ENCODE assay signal across 16 mouse cellular contexts in the genomic region with DNA sequence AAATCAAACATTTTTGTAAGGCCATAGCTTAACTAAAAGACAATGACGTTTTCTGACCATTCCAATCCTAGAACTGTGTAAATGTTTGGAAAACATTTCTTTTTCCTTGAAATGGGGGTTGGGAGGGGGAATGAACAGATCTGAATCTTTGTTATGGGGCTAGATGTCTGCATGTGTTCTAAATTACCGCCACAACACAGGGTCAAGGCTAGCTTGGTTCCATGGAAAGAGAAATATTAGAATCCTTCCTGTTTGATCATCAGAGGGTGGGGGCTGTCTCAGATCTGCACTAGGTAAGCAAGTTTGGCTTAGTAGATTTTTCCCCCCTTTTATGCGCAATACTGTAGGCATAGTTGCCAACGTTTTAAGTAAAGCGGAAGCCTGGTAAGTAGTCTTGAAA.
DNase-seq lines count a peak whose midpoint lies in the region; ATAC-seq and TF ChIP-seq lines count a peak whose summit lies in the region.
"Had no signal": no experiment of that assay in that cellular context is flagged by ENCODE, and none has a peak within 500 bp of the region (broad histone marks: within the 10 kb centered on the region; RNA-seq: fewer than 3 reads in every experiment).

No protein-coding gene starts in this region.

- ATAC-seq in hindbrain, embryonic 15.5 days (ENCODE audit: low FRiP score, low read depth), result no peak
- ATAC-seq in hindbrain, embryonic 11.5 days (ENCODE audit: low FRiP score), result no peak
- no peak for ATAC-seq in lung, embryonic 15.5 days (ENCODE audit: borderline replicate concordance, extremely low read depth, low FRiP score, low TSS enrichment)
- no peak for ATAC-seq in embryonic facial prominence, embryonic 15.5 days (ENCODE audit: insufficient number of reproducible peaks, low FRiP score, low TSS enrichment, low read depth)

- DNase-seq in embryo, embryonic 10.5 days (ENCODE audit: low spot score), result peak; percentile 41
- no peak for DNase-seq in embryo, embryonic 9.5 days (ENCODE audit: extremely low spot score)
- no peak for DNase-seq in hindbrain, embryonic 11.5 days (ENCODE audit: low spot score)
- no peak for DNase-seq in lung, adult 2 months
- DNase-seq in frontal cortex, adult 2 months (ENCODE audit: extremely low spot score in 1 of 2, low spot score in 1 of 2), result no peak
- DNase-seq: cerebellum, adult 2 months; kidney, postnatal 10 days; lung, postnatal 4 days; thymus, postnatal 14 days had no signal

- peaks cover 7% of the 10 kb centered on the region for H3K27me3 ChIP-seq in hindbrain, embryonic 15.5 days
- H3K27me3 ChIP-seq in hindbrain, embryonic 11.5 days (ENCODE audit: control insufficient read depth, insufficient read depth, low read length), result peaks cover 18% of the 10 kb centered on the region
- peaks cover 28% of the 10 kb centered on the region for H3K27me3 ChIP-seq in lung, embryonic 15.5 days
- no peaks in the 10 kb centered on the region for H3K27me3 ChIP-seq in embryonic facial prominence, embryonic 15.5 days
- H3K27me3 ChIP-seq: Patski had no signal

- no peak overlapping the region for H3K4me3 ChIP-seq in hindbrain, embryonic 15.5 days
- no peak overlapping the region for H3K4me3 ChIP-seq in hindbrain, embryonic 11.5 days (ENCODE audit: low read depth, low read length)
- H3K4me3 ChIP-seq in lung, embryonic 15.5 days, result no peak overlapping the region; the same call in 1 of the 2 replicates
- H3K4me3 ChIP-seq in lung, adult 2 months (replicated peaks; ENCODE audit: extremely low read depth, low read depth, low read length), result no peak overlapping the region
- no peak overlapping the region for H3K4me3 ChIP-seq in embryonic facial prominence, embryonic 15.5 days (replicated peaks)

- no peaks in the 10 kb centered on the region for H3K36me3 ChIP-seq in hindbrain, embryonic 15.5 days
- no peaks in the 10 kb centered on the region for H3K36me3 ChIP-seq in hindbrain, embryonic 11.5 days (ENCODE audit: control insufficient read depth, insufficient read depth, low read length)
- no peaks in the 10 kb centered on the region for H3K36me3 ChIP-seq in lung, embryonic 15.5 days
- no peaks in the 10 kb centered on the region for H3K36me3 ChIP-seq in embryonic facial prominence, embryonic 15.5 days
- H3K36me3 ChIP-seq: heart, embryonic 12.5 days; neural tube, embryonic 13.5 days had no signal

- H3K9me3 ChIP-seq in hindbrain, embryonic 15.5 days, result no peaks in the 10 kb centered on the region
- no peaks in the 10 kb centered on the region for H3K9me3 ChIP-seq in hindbrain, embryonic 11.5 days (ENCODE audit: control insufficient read depth, low read length)
- H3K9me3 ChIP-seq in lung, embryonic 15.5 days, result no peaks in the 10 kb centered on the region
- no peaks in the 10 kb centered on the region for H3K9me3 ChIP-seq in embryonic facial prominence, embryonic 15.5 days (replicated peaks)
- H3K9me3 ChIP-seq: forebrain, embryonic 13.5 days; heart, embryonic 12.5 days; neural tube, embryonic 13.5 days had no signal

- peak overlapping the region; percentile 95; the same call in 1 of the 2 replicates for H3K4me2 ChIP-seq in hindbrain, embryonic 15.5 days
- H3K4me2 ChIP-seq in hindbrain, embryonic 11.5 days (replicated peaks; ENCODE audit: low read depth, low read length), result no peak overlapping the region
- H3K4me2 ChIP-seq in lung, embryonic 15.5 days, result peak overlapping the region; percentile 98; the same call in 1 of the 2 replicates
- H3K4me2 ChIP-seq in embryonic facial prominence, embryonic 15.5 days (replicated peaks), result peak overlapping the region; percentile 94; the same call in 1 of the 2 replicates

- no peak for TF ChIP-seq CTCF in lung, adult 2 months (IDR thresholded peaks at IDR 0.05; ENCODE audit: insufficient read depth, low read length)

- H3K27ac ChIP-seq in hindbrain, embryonic 15.5 days (replicated peaks), result no peak overlapping the region
- no peak overlapping the region for H3K27ac ChIP-seq in hindbrain, embryonic 11.5 days (ENCODE audit: low read depth, low read length)
- no peak overlapping the region for H3K27ac ChIP-seq in lung, embryonic 15.5 days
- H3K27ac ChIP-seq in embryonic facial prominence, embryonic 15.5 days (replicated peaks), result no peak overlapping the region
- H3K27ac ChIP-seq: forebrain, embryonic 13.5 days had no signal

- no peak for TF ChIP-seq POLR2A in lung, adult 2 months (IDR thresholded peaks at IDR 0.05; ENCODE audit: borderline replicate concordance, extremely low read depth, low read depth, low read length)

- no peak overlapping the region for H3K9ac ChIP-seq in hindbrain, embryonic 15.5 days
- no peak overlapping the region for H3K9ac ChIP-seq in hindbrain, embryonic 11.5 days (ENCODE audit: low read depth, low read length)
- no peak overlapping the region for H3K9ac ChIP-seq in lung, embryonic 15.5 days
- H3K9ac ChIP-seq in embryonic facial prominence, embryonic 15.5 days, result no peak overlapping the region

- H3K4me1 ChIP-seq in hindbrain, embryonic 15.5 days (replicated peaks), result peaks cover 23% of the 10 kb centered on the region
- H3K4me1 ChIP-seq in hindbrain, embryonic 11.5 days (replicated peaks; ENCODE audit: control insufficient read depth, insufficient read depth, low read length), result peaks cover 3% of the 10 kb centered on the region; the same call in 1 of the 2 replicates
- peaks cover 12% of the 10 kb centered on the region for H3K4me1 ChIP-seq in lung, embryonic 15.5 days
- H3K4me1 ChIP-seq in lung, adult 2 months (ENCODE audit: control insufficient read depth, insufficient read depth, low read length), result peaks cover 5% of the 10 kb centered on the region; the same call in 1 of the 2 replicates
- H3K4me1 ChIP-seq in embryonic facial prominence, embryonic 15.5 days, result peaks cover 26% of the 10 kb centered on the region

- 49% methylated on average over 5 of the region's 5 CpGs for WGBS in hindbrain, embryonic 15.5 days
- WGBS in hindbrain, embryonic 11.5 days, result 42% methylated on average over 5 of the region's 5 CpGs
- 41% methylated on average over 5 of the region's 5 CpGs for WGBS in lung, embryonic 15.5 days
- 55% methylated on average over 5 of the region's 5 CpGs for WGBS in lung, adult 2 months
- WGBS in embryonic facial prominence, embryonic 15.5 days, result 20% methylated on average over 5 of the region's 5 CpGs
